Mouse (Mus musculus): ENCODE measurements around the gene Depp1. TPM values are rescaled to one million over a fixed set of nuclear protein-coding genes. Genes with fewer than 3 reads are reported as not detected.

Depp1 gene
- total RNA-seq, 2 experiments from 2014 or later, result not detected

DNA sequence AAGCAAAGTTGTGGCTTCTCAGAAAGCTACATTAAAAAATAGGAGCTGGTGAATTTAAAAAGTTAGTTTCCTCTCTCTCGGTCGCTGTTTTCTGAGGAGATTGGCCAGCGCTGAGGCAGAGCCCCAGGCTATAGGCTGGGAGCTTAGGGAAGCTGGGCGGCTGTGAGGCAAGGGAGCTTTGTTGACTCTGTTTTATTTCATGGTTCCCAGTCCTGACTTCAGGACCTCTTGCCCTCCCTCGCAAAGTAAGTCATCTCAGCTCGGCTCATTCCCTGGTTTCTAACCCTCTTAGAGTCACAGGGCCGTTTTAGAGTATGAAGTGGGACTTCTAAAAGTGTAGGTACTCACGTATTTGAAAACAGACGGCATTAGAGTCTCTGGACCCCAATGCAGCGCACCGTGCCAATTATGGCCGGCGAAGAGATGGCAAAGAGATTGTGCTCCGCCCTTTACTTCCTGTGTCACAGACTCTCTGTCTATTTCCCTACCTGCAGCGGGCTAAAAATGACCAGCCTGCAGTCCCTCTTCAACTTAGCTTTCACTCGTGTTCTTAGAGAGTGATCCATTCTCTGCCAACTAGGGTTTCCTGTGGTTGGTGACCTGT lies 24.0 kb downstream of the Depp1 start:
- peak; percentile 23 for ATAC-seq (replicated peaks; ENCODE audit: low FRiP score, low TSS enrichment, poor library complexity, severe bottlenecking)

- no peak for ATAC-seq (replicated peaks; ENCODE audit: low FRiP score, low TSS enrichment, poor library complexity, severe bottlenecking)
These were observed 26.0 kb downstream of the Depp1 start for GRCm38 (mm10) chr6:116676355-116676913.

DNA sequence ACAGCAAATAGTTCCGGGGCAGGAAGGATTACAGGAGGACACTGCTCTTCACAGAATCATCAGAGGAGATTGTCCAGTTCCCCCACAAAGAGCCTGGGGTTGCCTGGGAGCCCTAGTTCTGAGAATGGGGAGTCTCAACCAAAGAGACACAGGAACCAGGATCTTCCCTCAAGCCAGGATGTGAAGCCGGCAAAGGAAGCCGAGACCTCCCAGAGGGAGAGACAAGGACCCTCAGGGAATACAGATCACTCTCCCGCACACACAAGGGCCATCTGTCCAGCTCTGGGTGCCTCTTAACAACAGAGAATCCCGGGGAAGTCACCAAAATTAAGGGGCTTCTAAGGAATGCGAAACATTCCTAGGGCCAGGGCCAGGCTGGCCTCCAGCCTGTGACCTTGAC lies 26.9 kb downstream of the Depp1 start:
- no peak for ATAC-seq (replicated peaks; ENCODE audit: low FRiP score, low TSS enrichment, poor library complexity, severe bottlenecking)

- no peak for ATAC-seq (replicated peaks; ENCODE audit: low FRiP score, low TSS enrichment, poor library complexity, severe bottlenecking)
These were observed 29.3 kb downstream of the Depp1 start for GRCm38 (mm10) chr6:116679563-116680288.

DNA sequence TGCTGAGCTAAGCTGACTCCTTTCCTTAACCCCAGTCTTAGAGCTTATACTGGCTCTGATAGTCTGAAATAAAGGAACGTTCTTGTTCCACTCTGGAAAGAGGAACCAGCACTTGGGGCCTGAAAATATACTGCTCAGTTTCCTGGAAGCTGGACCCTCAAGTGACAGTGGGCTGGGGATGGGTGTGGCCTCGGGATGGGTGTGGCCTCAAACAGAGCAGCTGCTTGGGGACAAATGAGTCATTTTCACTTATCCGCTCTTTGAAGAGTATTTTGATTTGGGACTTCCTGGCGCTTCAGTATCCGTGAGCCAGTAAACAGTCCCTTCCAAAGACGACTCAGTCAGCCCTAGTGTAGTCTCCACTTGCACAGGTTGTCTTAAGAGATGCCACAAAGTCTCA lies 31.9 kb downstream of the Depp1 start:
- no peak; the same call in 1 of the 2 replicates for ATAC-seq (replicated peaks; ENCODE audit: low FRiP score, low TSS enrichment, poor library complexity, severe bottlenecking)

- ATAC-seq (replicated peaks; ENCODE audit: low FRiP score, low TSS enrichment, poor library complexity, severe bottlenecking), result no peak
These were observed 43.2 kb downstream of the Depp1 start for GRCm38 (mm10) chr6:116693639-116694038.

DNA sequence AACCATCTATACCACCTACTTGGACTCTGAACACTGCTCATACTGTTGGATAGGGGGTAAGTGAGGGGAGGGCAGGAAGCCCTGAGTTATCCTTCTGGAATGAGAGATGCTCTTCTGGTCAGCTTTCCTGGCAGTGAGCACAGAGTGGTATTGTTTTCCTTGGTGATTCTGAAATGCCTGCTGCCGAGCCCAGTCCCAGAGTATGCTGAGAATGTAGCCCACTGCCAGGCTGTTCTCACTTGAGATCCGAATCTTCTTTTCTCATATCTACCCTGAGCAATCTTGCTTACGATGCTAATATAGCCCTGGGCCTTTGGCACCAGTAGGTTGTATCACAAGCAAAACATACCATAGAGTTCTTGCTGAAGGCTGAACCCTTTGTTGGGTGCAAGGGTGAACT lies 43.9 kb downstream of the Depp1 start:
- no peak for ATAC-seq (replicated peaks; ENCODE audit: low FRiP score, low TSS enrichment, poor library complexity, severe bottlenecking)

DNA sequence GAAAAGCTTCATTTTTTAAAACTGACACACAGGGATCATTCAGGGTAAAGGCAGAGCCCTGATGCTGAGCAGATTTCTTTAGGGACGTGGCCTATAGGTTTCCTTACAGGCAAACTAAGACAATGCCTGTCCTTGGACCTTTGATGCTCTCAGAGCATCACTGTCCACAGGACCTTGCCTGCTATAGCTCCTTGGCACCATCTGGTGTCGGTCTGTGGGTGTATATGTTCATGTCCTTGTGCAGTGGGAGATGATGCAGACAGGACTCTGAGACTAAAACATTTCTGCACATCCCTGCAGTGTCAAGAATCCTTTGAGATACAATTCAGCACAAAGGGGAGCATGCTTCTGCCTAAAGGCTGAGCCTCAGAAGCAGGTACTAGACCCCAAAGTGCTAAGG lies 47.0 kb downstream of the Depp1 start:
- 0 out of 2 replicates have a peak, but pooled peaks have one; percentile 14 for ATAC-seq (replicated peaks; ENCODE audit: low FRiP score, low TSS enrichment, poor library complexity, severe bottlenecking)

GRCm38 (mm10) chr6:116697896-116698425 lies 47.6 kb downstream of the Depp1 start:
- no peak for ATAC-seq (replicated peaks; ENCODE audit: low FRiP score, low TSS enrichment, poor library complexity, severe bottlenecking)

- no peak for ATAC-seq (replicated peaks; ENCODE audit: low FRiP score, low TSS enrichment, poor library complexity, severe bottlenecking)
These were observed 50.4 kb downstream of the Depp1 start for GRCm38 (mm10) chr6:116700821-116701220.

Other genes with a start within 250 kb of the Depp1 start
- gene Alox5, start 189.4 kb upstream of the Depp1 start, total RNA-seq (2014; fragmentation: Nextera tagmentation), result 3.2 and 4.4 TPM in 2 replicates
- 4.2 and 5.7 TPM in 2 replicates for gene Alox5, start 189.4 kb upstream of the Depp1 start, total RNA-seq (2017)
- not detected in 2 replicates for gene Olfr211, start 161.5 kb upstream of the Depp1 start, total RNA-seq (2014; fragmentation: Nextera tagmentation)
- gene Olfr211, start 161.5 kb upstream of the Depp1 start, total RNA-seq (2017), result not detected in 2 replicates
- gene Olfr212, start 144.1 kb upstream of the Depp1 start, total RNA-seq (2014; fragmentation: Nextera tagmentation), result not detected in 2 replicates
- not detected in 2 replicates for gene Olfr212, start 144.1 kb upstream of the Depp1 start, total RNA-seq (2017)
- not detected in 2 replicates for gene Olfr213, start 112.2 kb upstream of the Depp1 start, total RNA-seq (2014; fragmentation: Nextera tagmentation)
- gene Olfr213, start 112.2 kb upstream of the Depp1 start, total RNA-seq (2017), result not detected in 2 replicates
- gene Gm5580, start 99.5 kb upstream of the Depp1 start, total RNA-seq (2014; fragmentation: Nextera tagmentation), result not detected in 2 replicates
- 0.28 and 0.99 TPM in 2 replicates for gene Gm5580, start 99.5 kb upstream of the Depp1 start, total RNA-seq (2017)
- gene Olfr214, start 96.4 kb upstream of the Depp1 start, total RNA-seq (2014; fragmentation: Nextera tagmentation), result not detected in 2 replicates
- not detected in 2 replicates for gene Olfr214, start 96.4 kb upstream of the Depp1 start, total RNA-seq (2017)
- not detected in 2 replicates for gene Olfr215, start 66.4 kb upstream of the Depp1 start, total RNA-seq (2014; fragmentation: Nextera tagmentation)
- gene Olfr215, start 66.4 kb upstream of the Depp1 start, total RNA-seq (2017), result not detected in 2 replicates
- 32.6 and 36.2 TPM in 2 replicates for gene Zfp422, start 21.6 kb upstream of the Depp1 start, total RNA-seq (2014; fragmentation: Nextera tagmentation)
- gene Zfp422, start 21.6 kb upstream of the Depp1 start, total RNA-seq (2017), result 21.2 and 40.2 TPM in 2 replicates
- gene Rassf4, start 23.3 kb downstream of the Depp1 start, total RNA-seq (2014; fragmentation: Nextera tagmentation), result 2.0 and 2.4 TPM in 2 replicates
- gene Rassf4, start 23.3 kb downstream of the Depp1 start, total RNA-seq (2017), result 3.3 and 5.4 TPM in 2 replicates
- 0.11 and 0.27 TPM in 2 replicates for gene Tmem72, start 66.3 kb downstream of the Depp1 start, total RNA-seq (2014; fragmentation: Nextera tagmentation)
- under 0.01 and 0.09 TPM in 2 replicates for gene Tmem72, start 66.3 kb downstream of the Depp1 start, total RNA-seq (2017)